18 mouse cellular contexts compared by ENCODE assay signal in genomic region chr4:145074276-145074675, GRCm38 (mm10).
DNase-seq lines count a peak whose midpoint lies in the region; ATAC-seq and TF ChIP-seq lines count a peak whose summit lies in the region.
"Had no signal": no experiment of that assay in that cellular context is flagged by ENCODE, and none has a peak within 500 bp of the region (broad histone marks: within the 10 kb centered on the region; RNA-seq: fewer than 3 reads in every experiment).

No protein-coding gene starts in this region.

- no peak for TF ChIP-seq CTCF in heart, postnatal 0 days (IDR thresholded peaks at IDR 0.05; ENCODE audit: low read depth)

- H3K4me3 ChIP-seq in heart, postnatal 0 days (ENCODE audit: low read depth, low read length), result no peak overlapping the region
- H3K4me3 ChIP-seq in forebrain, embryonic 11.5 days (ENCODE audit: low read depth, low read length), result no peak overlapping the region
- H3K4me3 ChIP-seq: embryonic facial prominence, embryonic 10.5 days; hindbrain, embryonic 12.5 days; lung, embryonic 15.5 days; midbrain, embryonic 13.5 days had no signal

- H3K4me1 ChIP-seq in heart, postnatal 0 days (ENCODE audit: control insufficient read depth, insufficient read depth), result no peaks in the 10 kb centered on the region
- H3K4me1 ChIP-seq in forebrain, embryonic 11.5 days (replicated peaks; ENCODE audit: control insufficient read depth, insufficient read depth, low read length), result no peaks in the 10 kb centered on the region
- H3K4me1 ChIP-seq: hindbrain, embryonic 12.5 days; lung, embryonic 15.5 days; midbrain, embryonic 13.5 days had no signal

- DNase-seq in heart, postnatal 0 days (ENCODE audit: low spot score), result peak; percentile 37
- DNase-seq in heart, adult 8-10 months (ENCODE audit: low spot score), result no peak
- peak; percentile 17 for DNase-seq in urinary bladder, postnatal 14 days (ENCODE audit: low spot score)
- DNase-seq in urinary bladder, postnatal 25 days (ENCODE audit: low spot score), result no peak
- peak; percentile 38 for DNase-seq in lung, postnatal 10 days
- DNase-seq in forebrain, embryonic 11.5 days (ENCODE audit: low spot score), result no peak
- DNase-seq in layer of hippocampus, adult 9-10 months (ENCODE audit: low spot score), result no peak
- DNase-seq: adrenal gland, adult 8-10 months; cerebellum, adult 9-11 months; gastrocnemius, postnatal 25 days; right cerebral cortex, postnatal 14 days; thymus, adult 2 months had no signal

- H3K27me3 ChIP-seq in heart, postnatal 0 days (ENCODE audit: control insufficient read depth, insufficient read depth, low read length), result no peaks in the 10 kb centered on the region
- no peaks in the 10 kb centered on the region for H3K27me3 ChIP-seq in forebrain, embryonic 11.5 days (ENCODE audit: control insufficient read depth, insufficient read depth, low read length)
- H3K27me3 ChIP-seq: hindbrain, embryonic 12.5 days; lung, embryonic 15.5 days; midbrain, embryonic 13.5 days; Patski had no signal

- H3K36me3 ChIP-seq in heart, postnatal 0 days (replicated peaks; ENCODE audit: control insufficient read depth, insufficient read depth, low read length), result peaks cover 95% of the 10 kb centered on the region
- H3K36me3 ChIP-seq in forebrain, embryonic 11.5 days (ENCODE audit: control insufficient read depth, insufficient read depth, low read length), result no peaks in the 10 kb centered on the region; the same call in 1 of the 2 replicates

- TF ChIP-seq EP300 in heart, postnatal 0 days (IDR thresholded peaks at IDR 0.05; ENCODE audit: low read depth), result no peak

- no peak for ATAC-seq in heart, postnatal 0 days (ENCODE audit: insufficient read depth, low read depth)
- ATAC-seq in forebrain, embryonic 11.5 days (replicated peaks; ENCODE audit: low FRiP score), result no peak
- no peak for ATAC-seq in inflammation-experienced regulatory T-cells, adult 6 months
- ATAC-seq: midbrain, embryonic 13.5 days; Patski had no signal

- H3K27ac ChIP-seq in heart, postnatal 0 days (ENCODE audit: low read depth), result no peak overlapping the region
- no peak overlapping the region for H3K27ac ChIP-seq in forebrain, embryonic 11.5 days (ENCODE audit: low read depth, low read length)
- H3K27ac ChIP-seq: embryonic facial prominence, embryonic 10.5 days; hindbrain, embryonic 12.5 days; lung, embryonic 15.5 days; midbrain, embryonic 13.5 days had no signal

- no peaks in the 10 kb centered on the region for H3K9me3 ChIP-seq in heart, postnatal 0 days (replicated peaks; ENCODE audit: control insufficient read depth, low read length)
- no peaks in the 10 kb centered on the region for H3K9me3 ChIP-seq in forebrain, embryonic 11.5 days (ENCODE audit: control insufficient read depth, low read length)
- H3K9me3 ChIP-seq: embryonic facial prominence, embryonic 10.5 days; hindbrain, embryonic 12.5 days; lung, embryonic 15.5 days; midbrain, embryonic 13.5 days had no signal

- WGBS in heart, postnatal 0 days, result 61% methylated on average over 2 of the region's 2 CpGs
- WGBS in forebrain, embryonic 11.5 days, result 73% methylated on average over 2 of the region's 2 CpGs

- no peak overlapping the region for H3K9ac ChIP-seq in heart, postnatal 0 days (replicated peaks; ENCODE audit: low read depth, low read length)
- no peak overlapping the region for H3K9ac ChIP-seq in forebrain, embryonic 11.5 days (ENCODE audit: low read length)
- H3K9ac ChIP-seq: hindbrain, embryonic 12.5 days; lung, embryonic 15.5 days; midbrain, embryonic 13.5 days had no signal

- no peak overlapping the region for H3K4me2 ChIP-seq in heart, postnatal 0 days (ENCODE audit: low read depth, low read length)
- H3K4me2 ChIP-seq in forebrain, embryonic 11.5 days (ENCODE audit: low read depth, low read length, severe bottlenecking), result no peak overlapping the region
- H3K4me2 ChIP-seq: hindbrain, embryonic 12.5 days; lung, embryonic 15.5 days; midbrain, embryonic 13.5 days had no signal

Comparison
In these comparisons a context has a peak if more than half of its experiments do, and no peak if none do; other contexts are left out.
1. DNase-seq: peak in heart, postnatal 0 days (single experiment), urinary bladder, postnatal 14 days (single experiment) and lung, postnatal 10 days (single experiment); none in heart, adult 8-10 months (single experiment), urinary bladder, postnatal 25 days (single experiment), forebrain, embryonic 11.5 days (single experiment) and layer of hippocampus, adult 9-10 months (single experiment).